Mouse (Mus musculus) limb, embryonic 10.5 days (tissue): Measurements from ENCODE around the gene Gdf9. TPM values are rescaled to one million over a fixed set of nuclear protein-coding genes. Genes with fewer than 3 reads are reported as not detected.
A peak's percentile ranks its signal among the peaks of the same experiment; 100 is the strongest.

Experiments
- DNase-seq: peaks from one replicate; pipeline ENCODE4 v3.0.0-alpha.2; 2017; ENCODE audit warnings: low spot score
- H3K27ac ChIP-seq: fragments of 300-500 bp; sonication (generic); 2 replicates; pipeline ENCODE4 v1.5.1; 2016; ENCODE audit warnings: mild to moderate bottlenecking
- H3K27me3 ChIP-seq: fragments of 300-500 bp; sonication (generic); 2 replicates; pipeline ENCODE4 v1.6.1; 2016; ENCODE audit warnings: low read depth, mild to moderate bottlenecking; ENCODE audit not compliant: poor library complexity, severe bottlenecking
- H3K36me3 ChIP-seq: fragments of 300-500 bp; sonication (generic); 2 replicates; pipeline ENCODE4 v1.6.1; 2016; ENCODE audit warnings: mild to moderate bottlenecking, moderate library complexity
- H3K4me1 ChIP-seq: fragments of 300-500 bp; sonication (generic); 2 replicates; pipeline ENCODE4 v1.6.1; 2016
- H3K4me3 ChIP-seq: fragments of 300-500 bp; sonication (generic); 2 replicates; pipeline ENCODE4 v1.5.1; 2016; ENCODE audit warnings: mild to moderate bottlenecking, moderate library complexity
- H3K9me3 ChIP-seq: fragments of 300-500 bp; sonication (generic); replicated peaks from 2 replicates; pipeline ENCODE4 v1.6.1; 2016; ENCODE audit warnings: mild to moderate bottlenecking
- WGBS: fragments of 180-500 bp; shearing (Covaris S2); methylation state at CpG from one replicate; pipeline ENCODE4 v1.1.7; 2016; 5-methylcytosine and 5-hydroxymethylcytosine counted together
- polyA plus RNA-seq: library from polyadenylated mRNA; unstranded; fragments of >200 nt; fragmentation: Nextera tagmentation; extraction: Ambion mirVana; gene quantifications from 2 replicates; pipeline ENCODE4 v1.2.1, GENCODE M21; 2016

The Gdf9 gene
- polyA plus RNA-seq, 1 experiment from 2014 or later: 0.66 TPM

DNA sequence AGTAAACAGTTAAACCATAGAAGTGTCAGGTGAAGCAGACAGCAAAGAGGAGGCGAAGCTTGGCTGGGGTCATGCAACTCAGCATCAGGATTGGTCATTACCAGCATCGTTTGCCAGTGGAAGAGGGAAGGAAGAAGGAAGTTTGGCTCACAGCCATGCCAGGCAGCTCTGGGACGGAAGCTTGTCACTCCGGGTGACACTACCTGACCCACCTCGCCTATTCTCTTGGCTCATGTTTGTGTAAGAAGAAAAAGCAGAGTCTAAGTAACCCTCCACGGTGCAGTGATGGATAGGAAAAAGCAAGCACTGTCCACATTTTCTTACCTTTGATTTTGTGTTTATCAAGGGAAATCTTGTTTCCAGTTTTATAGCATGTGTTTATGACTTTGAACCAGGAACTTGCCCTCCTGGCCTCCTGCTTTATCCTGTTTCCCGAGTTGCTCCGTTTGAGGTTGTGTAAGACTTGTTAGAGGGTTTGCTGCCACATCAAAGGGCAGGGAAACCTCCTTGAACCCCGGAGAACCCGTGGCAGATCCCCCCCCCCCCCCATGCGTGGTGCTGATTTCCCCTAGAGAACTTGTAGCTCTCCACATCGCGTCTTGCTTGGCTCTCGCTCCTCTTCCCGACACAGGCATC, 19.4 kb downstream of the Gdf9 start:
- Histone ChIP-seq H3K36me3 (no peaks in the 10 kb centered on the region), H3K4me1 (peaks cover 3% of the 10 kb centered on the region; the same call in 1 of the 2 replicates), H3K27ac (no peak overlapping the region), H3K27me3 (peaks cover 5% of the 10 kb centered on the region; the same call in 1 of the 2 replicates), H3K4me3 (no peak overlapping the region), H3K9me3 (no peaks in the 10 kb centered on the region)
- DNase-seq: no peak
- 51% methylated on average over 15 of the region's 15 CpGs for WGBS

- Histone ChIP-seq H3K4me1 (peaks cover 5% of the 10 kb centered on the region; the same call in 1 of the 2 replicates), H3K4me3 (no peak overlapping the region), H3K36me3 (no peaks in the 10 kb centered on the region), H3K27ac (no peak overlapping the region), H3K27me3 (peaks cover 13% of the 10 kb centered on the region), H3K9me3 (no peaks in the 10 kb centered on the region)
- DNase-seq: no peak
- WGBS: 74% methylated on average over 2 of the region's 2 CpGs
Observed at GRCm38 (mm10) chr11:53451361-53451760, 20.5 kb downstream of the Gdf9 start.

GRCm38 (mm10) chr11:53452396-53452795, 21.6 kb downstream of the Gdf9 start:
- Histone ChIP-seq H3K4me1 (peaks cover 15% of the 10 kb centered on the region), H3K36me3 (no peaks in the 10 kb centered on the region), H3K4me3 (no peak overlapping the region), H3K27ac (no peak overlapping the region), H3K9me3 (no peaks in the 10 kb centered on the region), H3K27me3 (peaks cover 18% of the 10 kb centered on the region)
- no peak for DNase-seq
- WGBS: 96% methylated on average over 9 of the region's 9 CpGs

GRCm38 (mm10) chr11:53453031-53453430, 22.2 kb downstream of the Gdf9 start:
- DNase-seq: no peak
- Histone ChIP-seq H3K27me3 (peaks cover 24% of the 10 kb centered on the region), H3K9me3 (no peaks in the 10 kb centered on the region), H3K27ac (no peak overlapping the region), H3K4me3 (no peak overlapping the region), H3K36me3 (no peaks in the 10 kb centered on the region), H3K4me1 (peaks cover 17% of the 10 kb centered on the region)
- 86% methylated on average over 5 of the region's 5 CpGs for WGBS

DNA sequence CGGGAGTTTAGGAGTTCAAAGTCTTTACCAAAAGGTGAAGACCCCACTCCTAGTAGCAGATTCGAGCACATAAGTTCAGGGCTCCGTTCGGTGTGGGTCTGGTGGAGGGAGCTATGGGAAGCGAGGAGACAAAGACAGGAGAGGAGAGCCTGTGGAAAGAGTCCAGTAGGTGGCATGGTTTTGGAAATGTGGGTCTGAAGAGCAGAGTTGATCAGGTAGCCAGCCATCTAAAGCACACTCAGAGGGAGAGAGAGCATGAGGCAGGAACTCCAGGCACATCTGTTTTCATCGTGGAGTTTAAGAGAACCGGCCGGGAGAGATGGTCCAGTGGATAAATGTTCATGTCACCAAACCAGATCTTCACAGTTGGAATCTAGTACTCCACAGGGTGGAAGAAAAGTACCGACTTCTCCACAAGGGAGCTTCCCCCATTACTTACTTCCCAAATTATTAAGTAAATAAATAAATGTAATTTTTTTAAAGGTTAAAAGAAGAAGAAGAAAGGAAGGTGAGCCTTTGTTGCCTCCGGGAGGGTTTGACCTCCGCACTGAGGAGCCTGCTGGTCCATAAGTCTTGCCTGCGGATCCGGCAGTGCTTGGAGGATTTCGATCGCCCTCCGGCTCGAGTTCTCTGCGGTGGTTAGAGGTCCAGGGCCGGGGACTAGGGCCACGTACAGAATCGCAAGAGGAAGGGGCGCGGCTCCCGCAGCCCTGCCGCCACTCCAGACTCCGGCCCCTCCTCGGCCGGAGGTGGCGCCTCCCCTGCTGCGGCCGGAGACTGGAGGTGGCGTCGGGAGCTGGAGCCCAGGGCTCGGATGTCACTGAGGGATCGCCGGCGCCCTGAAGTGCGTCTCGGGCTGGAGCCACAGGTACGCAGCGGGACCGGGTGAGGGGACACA, 25.9 kb downstream of the Gdf9 start, which contains the start of the genes Gm10447 and Shroom1:
Gene Gm10447 (minus strand): TSS at position 637 of the 898 bp plus-strand sequence.
Gene Shroom1 (plus strand): TSS at position 732 of the 898 bp plus-strand sequence.
- Histone ChIP-seq H3K27ac (peak within 1 kb of the TSS; percentile 84), H3K4me1 (peaks cover 13% of the 10 kb centered on the region), H3K36me3 (no peaks in the 10 kb centered on the region), H3K4me3 (peak within 1 kb of the TSS; percentile 65), H3K9me3 (no peaks in the 10 kb centered on the region), H3K27me3 (peaks cover 60% of the 10 kb centered on the region)
- peak; percentile 79 for DNase-seq
- 4% methylated on average over 42 of the region's 42 CpGs for WGBS

DNA sequence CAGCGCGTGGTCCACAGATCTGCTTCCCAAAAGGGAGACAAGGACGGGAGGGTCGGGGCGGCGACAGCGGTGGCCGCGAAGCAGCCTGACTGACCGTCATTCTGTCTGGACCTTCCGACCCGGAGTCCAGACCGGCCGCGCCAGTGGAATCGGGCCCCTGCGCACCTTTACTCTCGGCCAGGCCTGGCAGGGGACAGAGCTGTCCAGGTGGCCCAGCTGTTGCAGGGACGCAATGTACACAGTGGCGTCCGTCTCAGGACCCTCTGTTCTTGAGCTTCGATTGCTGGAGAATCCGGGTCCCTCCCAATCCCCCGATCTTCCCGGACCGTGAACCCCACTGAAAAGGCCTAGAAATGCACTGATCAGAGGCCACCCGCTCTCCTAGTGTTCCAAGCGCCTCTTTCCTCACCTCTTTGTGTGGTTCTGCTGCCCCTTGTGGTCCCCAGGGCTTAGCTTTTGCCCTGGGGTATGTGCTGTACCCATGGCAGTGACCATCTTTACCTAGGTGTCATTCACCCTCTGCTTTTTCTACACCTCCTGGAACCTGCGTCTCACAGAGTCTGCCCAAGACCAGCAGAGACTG, 26.6 kb downstream of the Gdf9 start:
- Histone ChIP-seq H3K27me3 (peaks cover 68% of the 10 kb centered on the region), H3K4me3 (peak overlapping the region; percentile 65), H3K36me3 (no peaks in the 10 kb centered on the region), H3K4me1 (peaks cover 13% of the 10 kb centered on the region), H3K9me3 (no peaks in the 10 kb centered on the region), H3K27ac (peak overlapping the region; percentile 84)
- WGBS: 3% methylated on average over 29 of the region's 29 CpGs
- DNase-seq: no peak

DNA sequence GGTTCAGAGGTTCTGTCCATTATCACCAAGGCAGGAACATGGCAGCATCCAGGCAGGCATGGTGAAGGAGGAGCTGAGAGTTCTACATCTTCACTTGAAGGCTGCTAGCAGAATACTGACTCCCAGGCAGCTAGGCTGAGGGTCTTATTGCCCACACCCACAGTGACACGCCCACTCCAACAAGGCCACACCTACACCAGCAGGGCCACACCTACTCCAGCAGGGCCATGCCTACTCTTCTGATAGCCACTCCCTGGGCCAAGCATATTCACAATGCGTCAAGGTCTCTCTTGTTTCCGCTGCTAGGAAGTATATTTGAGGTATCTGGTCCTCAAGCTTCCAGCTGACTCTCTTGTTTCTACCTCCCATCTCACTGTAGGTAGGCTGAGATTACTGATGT, 28.2 kb downstream of the Gdf9 start:
- Histone ChIP-seq H3K27ac (no peak overlapping the region), H3K4me3 (no peak overlapping the region), H3K36me3 (no peaks in the 10 kb centered on the region), H3K27me3 (peaks cover 83% of the 10 kb centered on the region), H3K4me1 (peaks cover 23% of the 10 kb centered on the region), H3K9me3 (no peaks in the 10 kb centered on the region)
- WGBS: 68% methylated on average over 3 of the region's 3 CpGs
- no peak for DNase-seq

- H3K4me3 ChIP-seq: no peak overlapping the region
- 83% methylated on average over 3 of the region's 3 CpGs for WGBS
- DNase-seq: no peak
Observed at GRCm38 (mm10) chr11:53460192-53460591, 29.4 kb downstream of the Gdf9 start.

GRCm38 (mm10) chr11:53461727-53462126, 30.9 kb downstream of the Gdf9 start:
- H3K27ac ChIP-seq: no peak overlapping the region
- H3K4me3 ChIP-seq: no peak overlapping the region
- peaks cover 28% of the 10 kb centered on the region for H3K4me1 ChIP-seq
- no peak for DNase-seq
- H3K9me3 ChIP-seq: no peaks in the 10 kb centered on the region
- WGBS: 28% methylated on average over 5 of the region's 5 CpGs
- H3K27me3 ChIP-seq: peaks cover 97% of the 10 kb centered on the region
- H3K36me3 ChIP-seq: 0 out of 2 replicates have a peak, but pooled peaks cover 2% of the 10 kb centered on the region

More at GRCm38 (mm10) chr11:53460192-53460591, 29.4 kb downstream of the Gdf9 start:
- Histone ChIP-seq H3K27ac (no peak overlapping the region), H3K36me3 (0 out of 2 replicates have a peak, but pooled peaks cover under 1% of the 10 kb centered on the region), H3K9me3 (no peaks in the 10 kb centered on the region), H3K4me1 (peaks cover 25% of the 10 kb centered on the region), H3K27me3 (peaks cover 90% of the 10 kb centered on the region)

GRCm38 (mm10) chr11:53463551-53464424, 33.0 kb downstream of the Gdf9 start:
- H3K27ac ChIP-seq: peak overlapping the region; percentile 19; the same call in 1 of the 2 replicates
- no peaks in the 10 kb centered on the region for H3K9me3 ChIP-seq
- peak; percentile 74 for DNase-seq
- peaks cover 97% of the 10 kb centered on the region for H3K27me3 ChIP-seq
- WGBS: 5% methylated on average over 55 of the region's 55 CpGs
- H3K36me3 ChIP-seq: 0 out of 2 replicates have a peak, but pooled peaks cover 2% of the 10 kb centered on the region
- H3K4me3 ChIP-seq: peak overlapping the region; percentile 55
- peaks cover 23% of the 10 kb centered on the region for H3K4me1 ChIP-seq

- Histone ChIP-seq H3K9me3 (no peaks in the 10 kb centered on the region), H3K27me3 (peaks cover 98% of the 10 kb centered on the region), H3K36me3 (0 out of 2 replicates have a peak, but pooled peaks cover 2% of the 10 kb centered on the region), H3K27ac (peak overlapping the region; percentile 54), H3K4me3 (peak overlapping the region; percentile 42), H3K4me1 (peaks cover 41% of the 10 kb centered on the region)
- DNase-seq: peak; percentile 88
- 6% methylated on average over 40 of the region's 40 CpGs for WGBS
Observed at GRCm38 (mm10) chr11:53466231-53466971, 35.6 kb downstream of the Gdf9 start.
